Mouse (Mus musculus) kidney, adult 2 months (tissue): Measurements from ENCODE around the gene Atp5h.

Experiments
- CTCF ChIP-seq: fragments of 200-500 bp; conservative IDR thresholded peaks from 2 replicates; pipeline ENCODE4 v1.5.1; 2011; ENCODE audit warnings: low read depth, mild to moderate bottlenecking, control low read depth, low read length, moderate library complexity, mixed read lengths; ENCODE audit not compliant: insufficient read depth, insufficient read length
- POLR2A ChIP-seq: fragments of 200-500 bp; IDR thresholded peaks from one replicate; pipeline ENCODE4 v1.6.1; 2011; ENCODE audit warnings: low read depth, low read length, control low read depth

- TF ChIP-seq POLR2A (no peak), CTCF (no peak)
These were observed 47.0 kb downstream of the Atp5h start for GRCm38 (mm10) chr11:115372737-115373136.
